Mouse (Mus musculus) right cerebral cortex, postnatal 14 days (tissue): ENCODE measurements around the gene Cradd.
A peak's percentile ranks its signal among the peaks of the same experiment; 100 is the strongest.

Experiments used
- DNase-seq: peaks from one replicate; pipeline ENCODE4 v3.0.0; 2022

The Cradd gene

DNA sequence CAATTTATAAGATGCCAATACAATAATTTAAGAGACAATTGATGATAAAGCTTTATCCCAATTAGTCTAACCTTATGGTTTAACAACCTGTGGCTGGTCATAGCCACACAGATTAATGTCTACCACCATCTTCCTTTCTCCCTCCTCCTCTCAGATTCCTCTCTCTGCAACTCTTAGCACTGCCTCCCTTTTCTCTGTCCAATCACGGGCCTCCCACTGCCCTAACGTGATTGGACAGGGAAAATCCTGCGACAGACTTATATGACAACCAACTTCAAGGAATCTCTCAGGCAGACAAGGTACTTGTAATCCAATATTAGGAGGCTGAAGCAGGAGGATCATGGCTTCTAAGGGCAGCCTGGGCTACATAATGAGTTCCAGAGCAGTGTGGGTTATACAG is 8.7 kb upstream of the Cradd start:
- DNase-seq = no peak

DNA sequence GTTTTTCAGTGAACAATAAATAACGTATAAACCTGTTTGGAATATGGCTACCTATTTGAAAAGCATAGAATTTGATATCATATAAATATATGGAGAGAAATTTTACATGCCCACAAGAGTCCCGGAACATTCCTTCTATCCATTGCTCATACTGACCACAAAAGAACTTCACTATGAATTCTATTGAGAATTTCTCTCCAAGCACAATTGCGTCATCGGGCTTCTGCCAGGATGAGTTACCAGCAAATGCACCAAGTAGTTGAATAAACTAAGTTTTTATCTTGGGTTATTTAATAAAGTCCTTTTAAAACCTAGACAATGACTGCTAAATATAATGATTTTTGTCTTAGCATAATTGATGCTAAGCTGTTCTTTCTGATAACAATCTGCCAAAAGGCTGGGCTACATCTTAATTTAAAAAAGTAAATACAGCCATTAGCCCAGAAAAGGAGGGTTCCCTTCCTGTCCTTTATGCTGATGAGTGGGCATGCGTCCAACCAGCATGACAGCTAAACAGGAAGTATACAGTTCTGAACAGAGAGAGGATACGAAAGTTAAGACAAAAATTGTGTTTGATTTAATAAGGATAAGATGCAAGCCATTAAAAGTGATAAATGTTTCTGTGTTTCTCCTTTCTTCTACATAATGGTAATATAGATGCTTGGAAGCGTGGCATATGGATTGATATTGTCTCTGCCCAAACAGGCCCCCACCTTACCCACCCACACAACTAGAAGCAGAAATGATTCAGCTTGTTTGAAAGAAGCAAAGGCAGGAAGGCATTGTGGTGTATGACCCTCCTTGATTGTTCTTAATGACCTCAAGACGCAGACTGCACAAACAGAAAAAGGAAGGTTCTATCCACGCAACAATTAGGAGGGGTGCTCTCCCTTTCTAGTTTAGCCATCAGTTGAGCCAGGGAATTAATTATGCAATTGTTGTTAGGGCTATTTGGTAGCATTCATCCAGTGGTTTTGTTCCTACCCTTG is 6.7 kb upstream of the Cradd start:
- DNase-seq = no peak

DNA sequence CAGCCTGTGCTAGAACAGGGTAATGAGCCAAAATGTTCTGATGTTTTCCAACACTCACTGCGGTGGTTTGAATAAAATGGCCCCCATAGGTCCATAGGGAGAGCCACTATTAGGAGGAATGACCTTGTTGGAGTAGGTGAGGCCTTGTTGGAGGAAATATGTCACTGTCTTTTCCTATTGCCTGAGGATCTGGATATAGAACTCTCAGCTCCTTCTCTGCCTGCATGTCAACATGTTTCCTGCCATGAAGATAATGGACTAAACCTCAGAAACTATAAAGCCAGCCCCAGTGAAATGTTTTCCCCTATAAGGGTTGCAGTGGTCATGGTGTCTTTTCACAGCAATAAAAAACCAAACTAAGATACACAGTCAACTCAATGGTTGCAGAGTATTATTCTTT is 6.0 kb upstream of the Cradd start:
- DNase-seq = no peak

DNA sequence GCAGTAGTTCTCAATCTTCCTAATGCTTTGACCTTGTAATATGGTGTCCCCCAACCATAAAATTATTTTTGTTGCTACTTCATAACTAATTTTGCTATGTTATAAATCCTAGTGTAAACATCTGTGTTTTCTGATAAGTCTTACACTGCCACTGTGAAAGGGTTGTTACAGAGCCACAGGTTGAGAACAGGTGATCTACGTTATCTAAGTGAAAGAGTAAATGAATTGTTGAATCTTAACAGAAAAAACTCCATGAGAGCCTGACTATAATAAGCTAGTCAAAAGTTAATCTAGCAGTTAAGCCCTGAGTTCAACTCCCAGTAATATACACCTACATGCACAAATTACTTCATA is 322 bp upstream of the Cradd start:
- DNase-seq = no peak

DNA sequence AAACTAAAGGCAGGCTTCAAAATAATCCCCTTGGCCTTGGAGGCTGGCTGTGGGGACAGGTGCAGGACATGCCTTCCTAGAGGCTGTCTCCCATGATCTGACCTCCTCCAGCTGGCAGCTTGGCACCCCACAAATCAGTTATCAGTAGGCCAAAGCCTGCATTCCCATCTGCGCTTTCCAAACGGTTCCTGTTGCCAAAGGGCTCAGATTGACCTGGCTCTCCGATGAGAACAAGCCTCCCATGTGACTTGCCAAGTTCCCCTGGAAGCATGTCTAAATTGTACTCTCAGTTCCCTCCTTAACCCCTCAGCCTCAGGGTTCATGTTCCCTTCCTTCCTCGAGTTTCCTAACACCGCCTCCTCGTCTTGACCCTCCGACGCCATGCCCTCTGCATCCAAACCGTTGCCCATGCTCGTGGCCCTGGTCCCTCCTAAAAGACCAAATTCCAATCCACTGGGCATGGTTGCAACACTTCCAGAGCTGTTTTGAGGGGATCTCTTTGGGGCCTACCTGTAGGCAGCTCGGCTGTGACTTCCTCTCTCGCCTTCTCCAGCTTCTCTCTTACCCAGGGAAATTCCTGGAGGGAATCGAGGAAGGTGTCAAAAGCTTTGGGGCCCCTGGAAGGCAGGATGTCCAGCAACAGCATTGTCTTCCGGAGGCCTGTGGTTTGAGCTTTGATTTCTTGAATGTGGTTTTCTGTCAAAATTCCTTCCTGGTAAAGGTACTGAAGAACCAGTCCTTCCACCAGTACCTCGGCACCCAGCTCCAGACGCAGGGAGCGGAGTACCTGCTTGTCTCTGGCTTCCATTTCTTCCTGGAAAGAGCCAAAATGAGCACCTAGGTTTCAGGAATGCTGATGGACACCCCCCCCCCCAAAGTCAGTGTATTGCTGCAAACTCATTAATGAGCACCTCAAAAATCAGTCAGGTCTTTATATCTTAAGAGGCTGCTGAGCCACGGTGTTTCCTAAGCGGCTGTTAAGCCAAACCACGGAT is 1.6 kb downstream of the Cradd start:
- no peak for DNase-seq

DNA sequence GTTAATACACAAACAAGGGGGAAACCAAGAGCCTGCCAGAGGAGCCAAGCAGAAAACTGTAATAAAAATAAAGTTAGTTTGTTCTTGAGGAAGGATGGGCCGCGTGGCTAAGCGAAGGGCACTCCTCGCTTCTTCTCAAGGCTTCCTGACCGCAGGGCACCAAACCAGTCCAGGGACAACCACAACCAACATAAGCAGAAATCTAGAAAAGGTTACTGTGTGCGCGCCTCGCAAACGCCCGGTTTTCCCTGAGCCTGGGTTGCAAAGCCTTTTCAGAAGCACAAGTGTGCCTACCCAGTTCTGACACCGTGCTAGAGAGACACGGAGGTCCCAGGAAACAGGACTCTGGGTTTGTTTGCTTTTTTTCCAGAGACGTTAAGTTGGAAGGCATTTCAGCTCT is 4.9 kb downstream of the Cradd start:
- DNase-seq = no peak

DNA sequence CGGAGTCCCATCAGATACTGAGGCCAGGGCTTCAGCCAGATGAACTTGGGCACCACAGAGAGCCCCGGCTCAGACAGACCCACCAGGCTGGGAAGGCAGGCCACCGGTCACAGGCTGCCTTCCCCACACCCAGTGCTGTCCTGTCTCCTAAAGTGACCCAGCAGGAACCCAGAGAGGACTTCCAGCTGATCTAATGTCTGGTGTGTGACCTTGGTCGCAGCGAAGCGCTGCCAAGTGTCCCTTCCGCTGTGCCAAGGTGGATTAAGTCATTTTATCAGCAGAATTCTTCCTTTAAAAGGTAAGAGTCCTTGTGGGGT is 5.6 kb downstream of the Cradd start:
- DNase-seq = no peak

DNA sequence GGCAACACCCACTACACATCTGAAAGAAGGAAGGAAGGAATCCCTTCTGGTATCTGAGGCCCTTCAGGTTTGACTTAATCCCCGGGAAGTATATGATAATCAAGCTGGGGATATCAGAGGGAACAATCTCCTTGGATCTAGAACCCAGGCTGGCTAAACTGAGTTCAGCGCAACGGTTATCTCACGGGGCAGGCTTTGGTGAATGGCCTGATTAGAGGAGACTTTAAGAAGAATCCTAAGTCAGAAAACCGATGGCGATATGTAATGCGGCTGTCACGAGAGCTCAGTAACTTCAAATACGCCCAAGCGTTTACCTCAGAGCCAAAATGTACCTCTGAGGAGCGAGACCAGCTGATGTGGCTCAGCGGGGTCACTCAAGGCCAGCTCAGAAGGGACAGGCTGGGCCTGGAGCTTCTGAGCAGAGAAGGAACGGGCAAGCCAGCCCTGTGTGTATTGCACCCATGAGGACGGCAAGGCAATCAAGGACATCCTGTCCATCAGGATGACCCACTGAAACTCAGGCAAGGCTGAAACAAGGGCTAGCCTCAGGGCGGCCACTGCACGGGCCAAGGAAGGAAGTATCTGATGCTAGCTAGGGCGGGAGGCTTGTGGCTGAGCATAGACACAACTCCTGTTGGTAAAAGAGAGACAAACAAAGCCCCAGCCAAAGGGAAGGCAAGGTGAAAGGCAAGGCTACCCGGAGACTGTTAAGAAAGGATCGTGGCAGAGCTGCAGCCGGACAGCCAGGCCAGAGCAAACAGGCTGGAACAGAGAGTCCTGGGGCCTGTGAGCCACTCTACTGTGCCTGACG is 6.1 kb downstream of the Cradd start:
- no peak for DNase-seq

DNA sequence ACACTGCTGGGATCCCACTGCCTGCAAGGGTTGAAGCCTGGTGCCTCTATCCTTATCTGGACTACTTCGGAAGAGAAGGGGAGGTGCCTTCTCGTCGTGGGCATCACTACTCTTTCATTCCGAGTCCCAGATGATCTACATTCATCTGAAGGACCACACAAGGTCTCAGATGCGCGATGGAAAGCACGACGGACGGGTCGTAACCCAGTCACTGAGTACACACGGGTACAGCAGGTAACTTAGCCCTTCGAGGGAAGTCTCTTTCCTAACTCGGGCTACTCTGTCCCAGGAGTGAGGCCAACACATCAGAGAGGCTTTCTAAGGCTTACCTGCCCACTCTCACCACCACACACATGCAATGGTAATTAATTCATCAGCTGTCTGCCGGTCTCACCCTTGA is 6.8 kb downstream of the Cradd start:
- DNase-seq = no peak

DNA sequence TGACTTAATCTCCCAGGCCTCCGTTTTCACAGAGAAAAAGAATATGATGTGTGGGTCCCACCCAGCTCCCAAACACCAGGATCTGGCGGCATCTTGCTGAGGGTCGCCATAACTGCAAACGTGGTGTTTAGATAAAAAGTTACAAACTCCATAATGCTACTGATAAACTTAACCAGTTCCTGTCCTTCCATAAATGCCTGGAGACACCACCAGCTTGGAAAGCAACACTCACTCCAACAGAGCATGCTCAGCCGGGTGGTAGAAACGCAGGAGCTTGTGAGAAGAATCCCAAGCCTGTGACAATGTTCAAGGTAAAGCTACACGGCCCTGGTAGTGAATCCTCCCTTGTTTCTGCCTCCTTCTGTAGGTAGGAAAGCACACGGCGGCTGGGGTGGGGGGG is 7.3 kb downstream of the Cradd start:
- no peak for DNase-seq

DNA sequence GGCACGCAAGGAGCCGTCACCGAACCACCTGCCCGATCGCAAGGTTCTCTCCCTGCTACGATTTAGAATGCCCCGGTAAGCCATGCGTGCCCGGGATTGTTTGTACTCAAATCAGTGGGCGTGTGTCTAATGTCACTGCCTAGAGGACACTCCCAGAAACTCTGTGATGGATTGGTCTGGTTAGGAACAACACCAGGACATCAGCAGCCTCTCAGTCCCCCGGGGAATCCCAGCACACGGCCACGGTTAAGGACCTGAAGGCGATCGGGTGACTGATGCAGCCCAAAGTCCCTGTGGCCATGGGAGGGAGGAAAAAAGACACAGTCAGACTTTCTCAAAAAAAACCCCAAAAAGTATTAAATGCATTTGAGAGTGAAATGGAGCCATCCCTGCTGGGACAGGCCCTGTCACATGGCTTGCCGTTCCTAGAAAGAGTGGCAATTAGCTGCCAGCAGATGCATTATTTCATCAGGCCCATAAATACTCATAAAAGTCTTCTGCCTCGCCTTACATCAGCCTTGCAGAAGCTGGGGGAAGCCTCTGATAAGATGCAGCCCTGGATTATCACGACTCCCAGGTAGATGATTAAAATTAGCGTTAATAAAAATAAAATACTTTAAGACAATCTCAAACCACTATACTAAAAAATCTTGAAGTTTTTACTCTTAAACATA is 8.0 kb downstream of the Cradd start:
- no peak for DNase-seq

DNA sequence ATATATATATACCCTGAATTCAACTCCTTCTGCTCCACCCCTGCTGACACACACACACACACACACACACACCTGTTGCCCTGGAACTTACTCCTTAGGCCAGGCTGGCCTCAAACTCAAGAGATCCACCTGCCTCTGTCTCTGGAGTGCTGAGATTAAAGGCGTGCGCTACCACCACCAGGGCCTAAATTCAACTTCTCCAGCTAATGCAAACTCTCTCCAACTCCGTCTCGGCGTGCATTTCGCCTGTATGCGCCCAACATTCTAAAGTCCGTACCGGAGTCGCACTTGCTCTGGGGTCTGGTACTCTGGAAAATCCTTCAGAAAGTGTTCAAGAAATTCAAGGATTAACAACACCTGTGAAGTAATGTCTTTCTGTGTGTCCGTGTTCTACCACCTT is 8.6 kb downstream of the Cradd start:
- DNase-seq = no peak

DNA sequence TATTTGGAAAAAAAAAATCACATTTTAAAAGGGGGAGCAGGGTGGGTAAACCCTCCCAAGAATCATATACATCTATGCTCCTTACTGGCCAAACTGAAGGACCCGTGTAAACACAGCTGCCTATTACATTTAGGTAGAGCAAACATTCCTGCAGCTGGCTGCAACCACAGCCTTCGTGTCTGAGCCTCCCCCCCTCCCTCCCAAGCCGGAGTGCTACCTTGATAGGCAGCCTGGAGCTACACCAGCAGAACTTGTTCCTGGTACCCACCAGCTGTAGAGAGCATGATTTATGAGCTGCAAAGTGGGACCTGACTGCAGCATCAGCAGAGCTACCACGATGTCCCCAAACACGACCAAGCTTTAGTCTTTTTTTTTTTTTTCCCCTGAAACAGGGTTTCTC is 9.9 kb downstream of the Cradd start:
- DNase-seq = no peak

DNA sequence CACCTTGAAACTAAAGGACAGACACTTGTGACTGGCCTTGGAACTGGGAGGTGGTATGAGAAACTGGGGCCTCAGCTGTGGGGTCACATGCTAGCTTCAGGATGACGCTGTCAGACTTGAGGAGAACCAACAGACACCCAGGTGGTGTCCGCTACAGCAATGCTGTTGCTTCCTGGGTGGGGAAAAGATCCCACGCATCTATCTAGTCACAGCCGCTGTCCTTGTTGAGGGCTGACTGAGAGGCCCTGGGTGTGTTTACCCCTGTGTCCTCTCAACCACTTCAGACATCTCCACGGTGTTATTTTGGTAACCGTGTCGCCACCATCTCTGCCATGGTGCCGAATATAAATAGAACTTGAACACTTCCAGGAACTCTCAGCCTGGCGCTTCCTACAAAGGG is 10.4 kb downstream of the Cradd start:
- no peak for DNase-seq

DNA sequence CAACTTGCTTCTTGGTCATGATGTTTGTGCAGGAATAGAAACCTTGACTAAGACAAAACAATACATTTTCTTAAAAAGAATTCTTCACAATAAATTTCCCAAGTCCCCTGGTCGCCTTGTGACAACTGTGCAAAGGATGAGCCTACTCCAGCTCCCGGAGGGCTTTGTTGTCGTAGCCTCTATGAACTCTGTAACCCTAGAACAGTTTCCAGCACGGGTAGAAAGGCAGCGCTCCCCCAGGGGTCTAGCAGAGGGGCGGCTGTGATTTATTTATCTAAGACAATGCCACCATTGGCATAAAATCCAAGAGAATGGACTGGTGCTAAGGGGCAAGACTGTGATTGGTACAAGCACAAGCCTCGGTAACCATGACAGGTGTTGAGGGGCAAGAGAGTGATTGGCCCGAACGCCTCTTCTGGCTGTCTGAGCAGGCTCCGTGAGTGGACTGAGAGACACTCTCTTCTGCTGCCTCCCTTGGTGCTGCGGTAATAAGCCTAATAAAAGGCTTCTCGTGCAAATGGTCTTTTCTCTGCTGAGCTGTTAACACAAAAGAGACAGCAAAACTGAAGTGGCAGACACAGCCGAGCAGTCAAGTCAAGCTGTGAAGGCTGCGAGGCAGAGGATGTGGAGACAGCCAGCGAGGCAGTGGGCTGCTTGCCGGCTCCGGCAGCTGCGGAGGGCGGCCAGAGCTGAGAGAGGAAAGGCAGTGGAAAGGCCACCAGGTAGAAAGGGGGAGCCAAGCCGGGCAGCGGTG is 13.1 kb downstream of the Cradd start:
- DNase-seq = peak; percentile 22

DNA sequence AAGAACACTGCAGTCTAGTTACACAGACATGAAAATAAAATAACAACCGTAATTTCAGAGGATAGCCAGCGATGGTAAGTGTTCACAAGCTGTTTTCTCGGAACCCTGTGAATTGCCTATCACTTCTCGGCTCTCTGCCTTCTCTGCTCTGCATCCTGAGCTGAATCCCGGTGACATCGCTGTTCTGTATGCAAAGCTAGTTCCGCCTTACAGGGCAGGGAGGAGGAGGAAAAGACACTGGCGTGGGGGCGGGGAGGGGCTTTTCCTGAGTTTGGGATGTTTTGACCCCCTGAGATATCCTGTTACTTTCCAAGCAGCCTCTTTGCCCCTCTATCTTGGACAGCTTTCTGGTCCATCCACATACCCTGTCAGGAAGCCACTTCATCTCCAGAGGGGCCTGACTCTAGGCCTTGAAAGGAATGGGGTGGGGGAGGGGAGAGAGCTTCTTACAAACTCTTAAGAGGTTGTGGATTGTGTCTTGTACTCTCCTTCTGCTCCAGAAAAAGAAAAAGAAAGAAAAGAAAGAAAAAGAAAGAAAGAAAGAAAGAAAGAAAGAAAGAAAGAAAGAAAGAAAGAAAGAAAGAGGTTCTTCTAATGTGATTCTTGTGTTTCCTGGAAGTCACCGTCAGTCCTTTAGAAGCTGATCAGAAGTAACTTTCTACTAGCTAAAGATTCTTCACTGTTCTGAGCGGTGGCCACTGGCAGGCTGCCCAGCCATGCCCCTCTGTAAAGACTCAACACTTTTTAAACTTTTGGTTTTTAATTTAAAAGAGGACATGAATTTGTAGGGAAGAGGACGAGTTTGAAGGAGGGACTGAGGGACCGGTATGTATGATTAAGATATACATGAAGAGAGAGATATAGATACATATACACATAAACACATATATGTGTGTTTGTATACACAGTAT is 14.3 kb downstream of the Cradd start:
- DNase-seq = no peak

DNA sequence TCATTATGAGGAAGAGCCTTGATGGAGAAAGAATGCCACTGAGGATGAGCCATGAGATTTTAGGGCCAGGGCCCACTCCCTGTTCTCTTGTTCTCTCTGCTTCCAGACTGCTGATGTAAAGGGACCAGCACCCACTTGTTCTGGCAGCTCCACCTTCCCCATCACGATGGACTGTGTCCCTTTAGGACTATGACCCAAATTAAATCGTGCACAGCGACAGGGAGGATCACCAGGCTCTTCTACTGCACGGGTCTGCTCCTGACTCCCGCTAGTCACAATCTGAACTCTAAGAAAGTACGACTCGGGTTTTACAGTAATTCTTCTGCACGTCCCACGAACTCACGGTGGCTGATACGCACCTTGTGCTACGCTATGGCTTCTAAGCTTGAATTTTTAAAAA is 14.9 kb downstream of the Cradd start:
- no peak for DNase-seq

DNA sequence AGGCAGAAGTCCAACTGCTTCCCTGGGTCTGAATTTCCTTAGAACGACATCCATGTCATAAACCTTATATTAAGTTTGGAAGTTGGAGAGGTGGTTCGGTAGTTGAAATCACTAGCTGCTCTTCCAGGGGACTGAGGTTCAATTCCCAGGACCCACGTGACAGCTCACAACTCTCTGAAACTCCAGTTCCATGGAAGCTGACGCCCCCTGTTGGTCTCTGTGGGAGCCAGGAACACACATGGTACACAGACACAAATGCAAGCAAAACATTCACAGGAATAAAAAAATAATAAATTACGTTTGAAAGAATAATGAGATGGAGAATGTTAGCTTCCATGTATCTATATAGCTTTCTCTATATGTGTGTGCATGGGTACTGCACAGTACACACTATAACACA is 16.0 kb downstream of the Cradd start:
- DNase-seq = no peak

DNA sequence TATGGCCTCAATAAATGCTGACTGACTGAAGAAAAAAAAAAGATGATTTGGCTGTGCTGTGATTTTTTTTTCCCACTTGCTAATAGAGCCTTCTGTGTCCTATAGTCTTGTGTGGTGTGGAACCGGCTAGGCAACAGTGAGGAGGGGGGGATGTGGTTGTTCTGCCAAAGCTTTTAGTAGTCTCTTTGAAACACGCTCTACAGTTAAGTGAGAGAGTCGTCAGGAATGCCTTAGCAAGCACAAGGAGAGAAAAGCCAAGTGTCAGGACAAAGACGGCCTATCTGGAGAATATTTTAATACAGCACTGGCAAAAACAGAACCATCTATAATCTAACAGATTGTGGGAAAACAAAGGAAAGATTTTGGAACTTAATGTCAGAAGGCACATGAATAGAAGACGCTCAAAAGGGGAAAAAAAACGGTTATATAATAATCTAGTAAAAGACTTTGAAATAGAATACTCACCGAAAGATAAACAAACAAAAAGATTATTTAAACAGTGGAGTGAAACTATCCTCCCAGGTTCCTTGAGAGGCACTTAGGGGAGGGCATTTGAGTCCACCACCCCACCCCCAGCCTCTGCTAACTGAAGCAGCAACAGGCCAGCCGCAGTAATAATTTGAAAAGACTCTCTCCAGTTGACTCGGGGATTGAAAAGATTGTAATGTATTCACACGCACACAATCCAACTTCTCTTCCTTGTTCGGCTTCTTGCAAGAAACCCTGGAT is 16.9 kb downstream of the Cradd start:
- DNase-seq = no peak

DNA sequence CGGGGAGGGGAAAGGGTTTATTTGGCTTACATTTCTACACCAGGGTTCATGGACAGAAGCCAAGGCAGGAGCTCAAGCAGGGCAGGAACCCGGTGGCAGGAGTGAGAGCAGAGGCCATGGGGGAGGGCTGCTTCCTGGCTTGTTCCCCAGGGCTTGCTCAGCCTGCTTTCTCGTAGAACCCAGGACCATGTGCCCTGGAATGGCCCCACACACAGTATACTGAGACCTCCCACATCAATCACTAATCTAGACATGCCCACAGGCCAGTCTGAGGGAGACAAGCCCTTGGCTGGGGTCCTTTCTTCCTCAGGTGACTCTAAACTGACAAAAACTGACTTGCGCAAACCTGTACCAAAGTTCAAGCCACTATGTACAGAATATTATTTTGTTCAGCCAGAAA is 19.7 kb downstream of the Cradd start:
- DNase-seq = no peak
